Mouse (Mus musculus) B cell, adult (primary cell): ENCODE data around the gene A530016L24Rik. TPM values are rescaled to one million over a fixed set of nuclear protein-coding genes. Genes with fewer than 3 reads are reported as not detected.

ENCODE experiments used
- total RNA-seq: library from RNA; stranded (reverse); gene quantifications from 4 replicates; pipeline ENCODE4 v1.2.4, GENCODE M21; 2023; ENCODE audit not compliant: inconsistent age

Gene A530016L24Rik
- total RNA-seq, result not detected in 4 replicates

GRCm38 (mm10) chr12:112489134-112489533 is at the start of gene A530016L24Rik:
Gene A530016L24Rik (plus strand): TSS chr12:112489448.

GRCm38 (mm10) chr12:112516697-112517337 is 27.6 kb downstream of the A530016L24Rik start, which contains the start of gene Tmem179:
Gene Tmem179 (minus strand): TSS chr12:112516747.

Other genes starting within 250 kb of the A530016L24Rik start
- gene Tmem179, start 27.3 kb downstream of the A530016L24Rik start, total RNA-seq, result not detected in 4 replicates
- gene Inf2, start 99.3 kb downstream of the A530016L24Rik start, total RNA-seq, result 25.3 to 30.4 TPM (median 28.7 TPM) in 4 replicates
- gene Adssl1, start 130.6 kb downstream of the A530016L24Rik start, total RNA-seq, result 5.1 to 9.4 TPM (median 8.5 TPM) in 4 replicates
- gene Siva1, start 155.2 kb downstream of the A530016L24Rik start, total RNA-seq, result 17.7 to 24.8 TPM (median 20.3 TPM) in 4 replicates
- gene Akt1, start 185.4 kb downstream of the A530016L24Rik start, total RNA-seq, result 83.3 to 111 TPM (median 97.0 TPM) in 4 replicates
- gene Zbtb42, start 189.4 kb downstream of the A530016L24Rik start, total RNA-seq, result 1.2 to 2.7 TPM (median 1.9 TPM) in 4 replicates
- 8.0 to 12.0 TPM (median 9.0 TPM) in 4 replicates for gene Cep170b, start 231.0 kb downstream of the A530016L24Rik start, total RNA-seq